Comparison of ENCODE assay signal across 10 mouse cellular contexts in genomic region chr6:29946568-29946967, GRCm38 (mm10). TPM values are rescaled to one million over a fixed set of nuclear protein-coding genes. Genes with fewer than 3 reads are reported as not detected.
DNase-seq lines count a peak whose midpoint lies in the region; ATAC-seq and TF ChIP-seq lines count a peak whose summit lies in the region.
"Had no signal": no experiment of that assay in that cellular context is flagged by ENCODE, and none has a peak within 500 bp of the region (broad histone marks: within the 10 kb centered on the region; RNA-seq: fewer than 3 reads in every experiment).

No protein-coding gene starts in this region.

- in situ Hi-C loops in Patski (cut with MboI; ENCODE audit: low pct_unique_long_range_greater_than_20kb), result loop anchor here (5.0 kb wide), 1 partner anchor 94 kb away; no protein-coding TSS in a partner anchor

- no peak for ATAC-seq in Patski

- no peaks in the 10 kb centered on the region for H3K27me3 ChIP-seq in Patski
- H3K27me3 ChIP-seq: hindbrain, embryonic 13.5 days had no signal

- POLR2A ChIA-PET in Patski (lab: Charles Lee), result interaction anchor here (0.6 kb wide), 1 partner anchor 96 kb away, joined by 3 read pairs; no protein-coding TSS in a partner anchor

- peak; percentile 44 for TF ChIP-seq CTCF in Patski (IDR thresholded peaks at IDR 0.05)

- DNase-seq in kidney, adult 9 months, result peak; percentile 49
- DNase-seq in kidney, postnatal 10 days, result no peak
- peak; percentile 18 for DNase-seq in retina, embryonic 14.5 days (ENCODE audit: low spot score)
- no peak for DNase-seq in retina, postnatal 1 day
- DNase-seq in Patski (ENCODE audit: low read depth, low spot score), result peak; percentile 20
- no peak for DNase-seq in frontal cortex, adult 2 months (ENCODE audit: extremely low spot score in 1 of 2, low spot score in 1 of 2)
- no peak for DNase-seq in frontal cortex, postnatal 14 days (ENCODE audit: low spot score in 2 of 2)
- DNase-seq: cerebellum, adult 8-10 months; lung, postnatal 14 days had no signal

- CTCF ChIA-PET in Patski (lab: Charles Lee), result interaction anchor here (0.9 to 1.9 kb wide), 9 partner anchors 9 to 430 kb away, joined by 3 to 6 read pairs (median 3); no protein-coding TSS in a partner anchor

RNA-seq across cellular contexts. Expression of gene Strip2, which starts 29.8 kb away (rescaled TPM):
- 0.47 TPM for polyA plus RNA-seq in Patski (2021)
- 16.4 and 24.0 TPM in 2 replicates for polyA plus RNA-seq in frontal cortex, adult 2 months (2012; rRNA removed)

Comparison
In these comparisons a context has a peak if more than half of its experiments do, and no peak if none do; other contexts are left out.
1. DNase-seq: peak in kidney, adult 9 months (single experiment), retina, embryonic 14.5 days (single experiment) and Patski (single experiment); none in kidney, postnatal 10 days (single experiment), retina, postnatal 1 day (single experiment), frontal cortex, adult 2 months (0 of 2) and frontal cortex, postnatal 14 days (0 of 2).
2. RNA of gene Strip2, which starts 29.8 kb away (polyA plus RNA-seq): 16.4 to 24.0 TPM in frontal cortex, adult 2 months; 0.47 TPM in Patski (single experiment); every median in the first group is over 10 times any median in the second.